Mouse (Mus musculus) mature B cell (primary cell): ENCODE data around the gene Tomm6.
"Not testable (repeated sequence)": the region's sequence is repeated elsewhere in the genome, so short reads cannot be mapped to it uniquely, and the experiment has no call there.

Source experiments
- in situ Hi-C: fragments of 300-500 bp; cut with MboI; formaldehyde crosslinking; loops from 2 replicates; pipeline ENCODE4 v1.14.3; 2019

The Tomm6 gene

DNA sequence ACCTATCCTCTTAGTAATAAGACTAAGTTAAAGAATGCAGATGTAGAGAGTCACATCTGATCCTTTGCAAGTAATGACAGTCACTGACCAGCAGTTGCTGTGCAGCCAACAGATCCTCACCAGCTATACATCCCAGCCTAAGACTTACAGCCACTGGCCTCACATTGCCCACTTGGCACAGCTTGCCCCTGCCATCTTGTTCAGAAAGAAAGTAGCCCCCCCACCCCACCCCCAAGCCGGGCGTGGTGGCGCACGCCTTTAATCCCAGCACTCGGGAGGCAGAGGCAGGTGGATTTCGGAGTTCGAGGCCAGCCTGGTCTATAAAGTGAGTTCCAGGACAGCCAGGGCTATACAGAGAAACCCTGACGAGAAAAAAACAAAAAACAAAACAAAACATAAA lies 33.8 kb downstream of the Tomm6 start:
- in situ Hi-C loops, result not testable (repeated sequence)

DNA sequence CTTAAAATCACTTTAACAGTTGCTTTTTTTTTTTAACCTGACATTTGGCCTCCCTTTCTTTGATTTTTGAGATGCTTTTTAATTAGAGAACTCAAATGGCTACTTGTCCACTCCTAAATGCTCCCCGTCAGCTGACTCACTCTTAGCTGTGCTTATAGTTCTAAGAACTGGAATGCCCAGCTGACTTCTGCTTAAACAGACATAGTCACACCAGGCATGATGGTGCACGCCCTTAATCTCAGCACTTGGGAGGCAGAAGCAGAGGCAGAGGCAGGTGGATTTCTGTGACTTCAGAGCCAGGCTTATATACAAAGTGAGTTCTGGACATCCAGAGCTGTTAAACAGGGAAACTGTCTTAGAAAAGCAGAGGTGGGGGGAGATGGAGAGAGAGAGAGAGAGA lies 36.2 kb downstream of the Tomm6 start:
- in situ Hi-C loops, result no loop called here

GRCm38 (mm10) chr17:47648966-47649365 lies 39.2 kb downstream of the Tomm6 start:
- in situ Hi-C loops, result no loop called here

GRCm38 (mm10) chr17:47646683-47647082 lies 41.5 kb downstream of the Tomm6 start:
- in situ Hi-C loops, result no loop called here

- in situ Hi-C loops, result no loop called here
Observed at GRCm38 (mm10) chr17:47642992-47643391, 45.2 kb downstream of the Tomm6 start.
